Mouse (Mus musculus) erythroblast, embryonic 14.5 days (primary cell): ENCODE results near the gene Pkp4. TPM values are rescaled to one million over a fixed set of nuclear protein-coding genes. Genes with fewer than 3 reads are reported as not detected.

ENCODE experiments used
- H3K27me3 ChIP-seq: 2 replicates; pipeline ENCODE4 v1.6.1; 2012; ENCODE audit warnings: inconsistent platforms; ENCODE audit not compliant: control insufficient read depth
- H3K36me3 ChIP-seq: 2 replicates; pipeline ENCODE4 v1.6.1; 2012; ENCODE audit warnings: mild to moderate bottlenecking, inconsistent platforms; ENCODE audit not compliant: control insufficient read depth
- H3K4me1 ChIP-seq: 2 replicates; pipeline ENCODE4 v1.6.1; 2012; ENCODE audit warnings: inconsistent platforms; ENCODE audit not compliant: control insufficient read depth
- H3K4me3 ChIP-seq: replicated peaks from 2 replicates; pipeline ENCODE3; 2012; ENCODE audit warnings: moderate library complexity, mild to moderate bottlenecking, inconsistent platforms
- H3K9me3 ChIP-seq: 2 replicates; pipeline ENCODE4 v1.6.1; 2012; ENCODE audit warnings: low read length, inconsistent platforms, mixed read lengths; ENCODE audit not compliant: control insufficient read depth
- GATA1 ChIP-seq: IDR thresholded peaks from 2 replicates; pipeline ENCODE4 v1.6.1; 2012; ENCODE audit warnings: low read length, inconsistent platforms, mixed read lengths
- TAL1 ChIP-seq: IDR thresholded peaks from 3 replicates; pipeline ENCODE4 v1.6.1; 2012; ENCODE audit warnings: low read length, inconsistent platforms, mixed read lengths
- polyA plus RNA-seq: library from polyadenylated mRNA; stranded (reverse); fragments of >175 nt; gene quantifications from 2 replicates; pipeline ENCODE4 v1.2.3, GENCODE M21; 2012

Gene Pkp4
- polyA plus RNA-seq, 1 experiment = 2.2 TPM

DNA sequence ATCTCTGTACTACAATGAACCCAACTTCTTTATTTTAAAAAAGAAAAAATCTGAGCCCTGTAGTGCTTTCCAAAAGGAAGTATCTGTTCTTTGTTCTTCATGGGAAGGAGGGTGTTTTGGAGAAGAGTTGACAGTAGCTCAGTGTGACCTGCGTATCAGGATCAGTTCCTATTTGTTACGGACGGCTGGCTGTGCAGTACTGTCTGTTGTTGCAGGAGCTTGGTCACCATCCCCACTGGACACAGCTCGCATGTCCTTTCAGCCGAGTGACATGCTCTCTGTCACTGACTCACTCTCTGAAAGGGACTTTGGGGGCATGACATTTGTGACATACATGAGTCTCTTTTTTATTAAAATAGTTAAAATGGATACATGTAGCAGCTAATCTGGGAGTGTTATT lies 47.1 kb downstream of the Pkp4 start:
- TF ChIP-seq GATA1 (no peak), TAL1 (no peak)
- Histone ChIP-seq H3K4me1 (no peaks in the 10 kb centered on the region), H3K9me3 (no peaks in the 10 kb centered on the region)

DNA sequence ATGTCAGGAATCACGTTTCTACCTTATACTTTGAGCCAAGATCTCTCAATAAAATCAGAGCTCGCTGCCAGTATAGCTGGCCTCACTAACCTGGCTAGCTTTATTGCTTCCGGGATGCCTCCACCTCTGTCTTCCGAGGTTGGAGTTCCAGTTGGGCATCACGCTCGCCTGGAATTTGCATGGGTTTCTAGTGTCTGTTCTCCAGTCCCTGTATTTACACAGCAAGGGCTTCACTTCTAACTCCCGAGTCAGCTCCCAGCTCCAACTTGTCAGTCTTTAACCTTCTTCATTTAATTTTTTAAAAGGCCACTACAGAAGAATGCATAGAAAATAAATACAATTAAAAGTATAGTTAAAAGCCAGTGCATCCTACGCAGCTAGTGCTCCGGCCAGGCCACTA lies 47.6 kb downstream of the Pkp4 start:
- Histone ChIP-seq H3K9me3 (no peaks in the 10 kb centered on the region), H3K27me3 (no peaks in the 10 kb centered on the region), H3K4me3 (no peak overlapping the region), H3K4me1 (no peaks in the 10 kb centered on the region), H3K36me3 (no peaks in the 10 kb centered on the region)
- TF ChIP-seq TAL1 = no peak
- no peak for TF ChIP-seq GATA1

More for the DNA sequence above, 47.1 kb downstream of the Pkp4 start:
- H3K36me3 ChIP-seq = no peaks in the 10 kb centered on the region
- H3K4me3 ChIP-seq = no peak overlapping the region
- H3K27me3 ChIP-seq = no peaks in the 10 kb centered on the region

GRCm38 (mm10) chr2:59211051-59211450 lies 50.4 kb downstream of the Pkp4 start:
- H3K27me3 ChIP-seq = no peaks in the 10 kb centered on the region
- no peak overlapping the region for H3K4me3 ChIP-seq
- H3K4me1 ChIP-seq = no peaks in the 10 kb centered on the region
- H3K36me3 ChIP-seq = no peaks in the 10 kb centered on the region; the same call in 1 of the 2 replicates
- H3K9me3 ChIP-seq = no peaks in the 10 kb centered on the region
- TF ChIP-seq GATA1 (no peak), TAL1 (no peak)

GRCm38 (mm10) chr2:59212430-59212829 lies 51.8 kb downstream of the Pkp4 start:
- TF ChIP-seq GATA1 (no peak), TAL1 (no peak)
- Histone ChIP-seq H3K4me3 (no peak overlapping the region), H3K9me3 (no peaks in the 10 kb centered on the region), H3K4me1 (no peaks in the 10 kb centered on the region), H3K27me3 (no peaks in the 10 kb centered on the region), H3K36me3 (peaks cover 3% of the 10 kb centered on the region; the same call in 1 of the 2 replicates)

GRCm38 (mm10) chr2:59212846-59213245 lies 52.2 kb downstream of the Pkp4 start:
- Histone ChIP-seq H3K4me3 (no peak overlapping the region), H3K4me1 (no peaks in the 10 kb centered on the region), H3K9me3 (no peaks in the 10 kb centered on the region), H3K27me3 (no peaks in the 10 kb centered on the region), H3K36me3 (peaks cover 3% of the 10 kb centered on the region; the same call in 1 of the 2 replicates)
- TF ChIP-seq GATA1 (no peak), TAL1 (no peak)

- H3K4me3 ChIP-seq = no peak overlapping the region
- H3K36me3 ChIP-seq = peaks cover 3% of the 10 kb centered on the region; the same call in 1 of the 2 replicates
- no peaks in the 10 kb centered on the region for H3K27me3 ChIP-seq
- H3K4me1 ChIP-seq = no peaks in the 10 kb centered on the region
- TF ChIP-seq TAL1 = no peak
- no peak for TF ChIP-seq GATA1
- no peaks in the 10 kb centered on the region for H3K9me3 ChIP-seq
These were observed 57.3 kb downstream of the Pkp4 start for GRCm38 (mm10) chr2:59217931-59218330.

DNA sequence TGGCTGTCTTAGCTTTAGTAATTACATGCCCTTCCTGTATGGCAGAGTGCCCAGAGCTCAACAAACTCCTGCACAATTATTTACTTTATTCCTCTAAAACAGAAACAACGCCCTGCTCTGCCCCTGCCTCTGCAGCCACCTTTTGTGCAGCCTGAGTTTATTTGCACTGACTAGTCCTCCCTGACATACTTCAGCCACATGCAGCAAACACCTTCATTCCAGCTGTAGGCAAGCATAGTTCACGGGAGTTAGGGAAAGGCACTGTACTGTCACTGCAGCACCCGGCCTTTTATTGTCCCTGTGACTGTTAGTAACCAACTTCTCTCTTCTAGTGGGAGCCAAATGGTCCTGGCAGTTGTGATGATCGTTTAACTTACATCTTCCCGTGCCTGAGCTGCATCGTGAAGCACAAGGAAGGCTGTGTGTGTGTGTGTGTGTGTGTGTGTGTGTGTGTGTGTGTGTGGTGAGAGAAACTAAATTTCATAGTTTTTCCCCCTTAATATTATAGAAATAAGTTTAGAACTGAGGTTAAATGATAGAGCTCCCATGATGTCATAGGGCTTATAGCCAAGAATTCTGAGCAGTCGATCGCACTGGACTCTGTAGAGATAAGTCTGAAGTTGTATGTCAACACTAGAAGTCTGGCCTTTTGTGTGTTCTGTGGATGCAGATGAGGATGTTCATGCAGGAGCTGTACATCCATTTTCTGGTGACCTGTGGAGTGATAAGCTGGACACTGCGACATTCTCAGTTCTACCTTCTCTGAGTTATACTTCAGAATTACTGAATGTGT lies 59.5 kb downstream of the Pkp4 start:
- H3K27me3 ChIP-seq = no peaks in the 10 kb centered on the region
- no peak overlapping the region for H3K4me3 ChIP-seq
- H3K9me3 ChIP-seq = no peaks in the 10 kb centered on the region
- H3K36me3 ChIP-seq = peaks cover 3% of the 10 kb centered on the region; the same call in 1 of the 2 replicates
- H3K4me1 ChIP-seq = no peaks in the 10 kb centered on the region
- TF ChIP-seq TAL1 (no peak), GATA1 (no peak)

DNA sequence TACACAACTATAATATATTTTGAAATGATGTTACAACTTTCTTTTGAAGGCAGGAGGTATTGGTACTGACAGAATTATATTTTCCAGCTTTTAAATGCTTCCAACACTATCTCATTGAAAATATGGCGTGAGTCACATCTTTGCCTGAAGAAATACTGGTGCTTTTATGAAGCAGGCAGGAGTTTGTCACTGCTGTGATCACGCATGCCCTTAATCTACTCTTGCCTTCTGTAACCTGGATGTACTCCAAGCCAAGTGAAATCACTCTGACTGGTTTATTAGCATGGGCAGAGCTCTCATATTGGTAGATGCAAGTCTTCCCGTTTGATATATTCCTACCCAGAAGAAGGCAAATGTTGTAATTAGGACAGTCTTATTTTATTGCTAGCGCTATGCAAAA lies 65.7 kb downstream of the Pkp4 start:
- Histone ChIP-seq H3K27me3 (no peaks in the 10 kb centered on the region), H3K4me3 (no peak overlapping the region), H3K4me1 (no peaks in the 10 kb centered on the region), H3K9me3 (no peaks in the 10 kb centered on the region), H3K36me3 (no peaks in the 10 kb centered on the region; the same call in 1 of the 2 replicates)
- TF ChIP-seq GATA1 (no peak), TAL1 (no peak)

- TF ChIP-seq GATA1 = no peak
- no peak for TF ChIP-seq TAL1
- peaks cover 6% of the 10 kb centered on the region for H3K36me3 ChIP-seq
- no peaks in the 10 kb centered on the region for H3K9me3 ChIP-seq
- H3K4me3 ChIP-seq = no peak overlapping the region
- H3K4me1 ChIP-seq = no peaks in the 10 kb centered on the region
- H3K27me3 ChIP-seq = no peaks in the 10 kb centered on the region
These were observed 66.4 kb downstream of the Pkp4 start for GRCm38 (mm10) chr2:59227011-59227410.
